Mouse (Mus musculus): Measurements from ENCODE around the gene Zfp622. TPM values are rescaled to one million over a fixed set of nuclear protein-coding genes. Genes with fewer than 3 reads are reported as not detected.

The Zfp622 gene
- total RNA-seq (2023) = 100 to 1,000 TPM; 115 to 120 TPM

DNA sequence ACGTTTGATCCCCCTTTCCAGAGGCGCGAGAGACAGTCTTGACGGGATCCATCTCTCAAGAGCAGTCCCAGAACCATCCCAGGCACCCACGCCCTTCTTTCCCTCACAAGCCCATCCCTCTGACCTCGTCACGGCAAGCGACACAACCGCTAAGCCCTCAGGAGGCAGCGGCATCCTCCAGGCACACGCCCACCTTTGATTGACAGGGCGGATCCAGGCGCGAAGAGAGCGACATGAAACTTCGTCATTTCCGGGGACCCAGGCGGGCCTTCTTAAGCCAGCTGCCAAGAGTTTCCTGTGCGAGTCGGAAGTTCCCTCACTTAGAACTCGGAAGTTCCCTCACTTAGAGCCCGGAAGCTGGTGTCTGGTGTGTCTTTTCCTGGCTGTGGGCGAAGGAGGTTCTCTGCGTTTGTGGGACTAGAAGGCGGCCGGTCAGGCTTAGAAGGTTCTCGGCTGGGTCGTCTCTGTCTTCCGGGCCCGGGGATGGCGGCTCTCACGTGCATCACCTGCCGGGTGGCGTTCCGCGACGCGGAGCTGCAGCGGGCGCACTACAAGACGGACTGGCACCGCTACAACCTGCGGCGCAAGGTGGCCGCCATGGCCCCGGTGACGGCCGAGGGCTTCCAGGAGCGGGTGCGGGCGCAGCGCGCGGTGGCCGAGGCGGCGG is at the start of gene Zfp622:
TSS of gene Zfp622 (plus strand) at position 300 of the 667 bp plus-strand sequence.

Other genes starting within 250 kb of the Zfp622 start
- gene Retreg1, start 141.2 kb upstream of the Zfp622 start, total RNA-seq (2023) = 10 to 100 TPM; 43.6 to 45.4 TPM